Mouse (Mus musculus): ENCODE measurements around the gene Rad51b. TPM values are rescaled to one million over a fixed set of nuclear protein-coding genes. Genes with fewer than 3 reads are reported as not detected.

The Rad51b gene
- polyA plus RNA-seq, 1 experiment = 1.7 TPM

- no peak for DNase-seq (ENCODE audit: low spot score)
Observed at GRCm38 (mm10) chr12:79436892-79437291, 139.8 kb downstream of the Rad51b start.

- DNase-seq (ENCODE audit: low spot score) = no peak
Observed at GRCm38 (mm10) chr12:79437572-79437971, 140.5 kb downstream of the Rad51b start.

- no peak for DNase-seq (ENCODE audit: low spot score)
Observed at GRCm38 (mm10) chr12:79439961-79440360, 142.9 kb downstream of the Rad51b start.

- no peak for DNase-seq (ENCODE audit: low spot score)
Observed at GRCm38 (mm10) chr12:79441210-79442005, 144.3 kb downstream of the Rad51b start.

- no peak for DNase-seq (ENCODE audit: low spot score)
Observed at GRCm38 (mm10) chr12:79442126-79442525, 145.0 kb downstream of the Rad51b start.

- DNase-seq (ENCODE audit: low spot score) = no peak
Observed at GRCm38 (mm10) chr12:79442836-79443390, 145.8 kb downstream of the Rad51b start.

- no peak for DNase-seq (ENCODE audit: low spot score)
Observed at GRCm38 (mm10) chr12:79444646-79445045, 147.6 kb downstream of the Rad51b start.

GRCm38 (mm10) chr12:79447039-79447438, 150.0 kb downstream of the Rad51b start:
- no peak for DNase-seq (ENCODE audit: low spot score)

- DNase-seq (ENCODE audit: low spot score) = no peak
Observed at GRCm38 (mm10) chr12:79449817-79450411, 152.8 kb downstream of the Rad51b start.

- no peak for DNase-seq (ENCODE audit: low spot score)
Observed at GRCm38 (mm10) chr12:79452882-79453281, 155.8 kb downstream of the Rad51b start.

- DNase-seq (ENCODE audit: low spot score) = no peak
Observed at GRCm38 (mm10) chr12:79454017-79454416, 156.9 kb downstream of the Rad51b start.

GRCm38 (mm10) chr12:79455061-79455847, 158.2 kb downstream of the Rad51b start:
- DNase-seq (ENCODE audit: low spot score) = no peak

- no peak for DNase-seq (ENCODE audit: low spot score)
Observed at GRCm38 (mm10) chr12:79455848-79456164, 158.7 kb downstream of the Rad51b start.

GRCm38 (mm10) chr12:79456251-79456650, 159.2 kb downstream of the Rad51b start:
- DNase-seq (ENCODE audit: low spot score) = no peak

- no peak for DNase-seq (ENCODE audit: low spot score)
Observed at GRCm38 (mm10) chr12:79463371-79463770, 166.3 kb downstream of the Rad51b start.

- no peak for DNase-seq (ENCODE audit: low spot score)
Observed at GRCm38 (mm10) chr12:79470113-79470512, 173.0 kb downstream of the Rad51b start.

GRCm38 (mm10) chr12:79471868-79472267, 174.8 kb downstream of the Rad51b start:
- DNase-seq (ENCODE audit: low spot score) = no peak

- no peak for DNase-seq (ENCODE audit: low spot score)
Observed at GRCm38 (mm10) chr12:79476413-79477046, 179.4 kb downstream of the Rad51b start.

- no peak for DNase-seq (ENCODE audit: low spot score)
Observed at GRCm38 (mm10) chr12:79478816-79479215, 181.7 kb downstream of the Rad51b start.

GRCm38 (mm10) chr12:79485501-79485900, 188.4 kb downstream of the Rad51b start:
- no peak for DNase-seq (ENCODE audit: low spot score)

GRCm38 (mm10) chr12:79488590-79489242, 191.6 kb downstream of the Rad51b start:
- no peak for DNase-seq (ENCODE audit: low spot score)
